Mouse (Mus musculus): Measurements from ENCODE around the gene Rdx.

DNA sequence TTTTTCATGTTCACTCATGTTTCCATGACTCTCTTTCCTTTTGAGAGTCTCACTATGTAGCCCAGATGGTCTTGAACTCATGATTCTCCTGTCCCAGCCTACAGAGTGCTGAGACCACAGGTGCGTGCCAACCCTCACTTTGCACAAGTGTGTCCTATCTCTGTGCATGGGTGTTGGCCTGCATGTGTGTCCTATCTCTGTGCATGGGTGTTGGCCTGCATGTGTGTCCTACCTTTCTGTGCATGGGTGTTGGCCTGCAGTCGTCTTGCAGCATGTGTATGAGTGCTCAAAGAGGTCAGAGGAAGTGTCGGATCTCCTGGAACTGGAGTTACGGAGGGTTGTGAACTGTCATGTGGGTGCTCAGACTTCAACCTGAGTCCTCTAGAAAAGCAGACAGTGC, 72.2 kb downstream of the Rdx start:
- TF ChIP-seq CTCF (IDR thresholded peaks at IDR 0.05; ENCODE audit: borderline replicate concordance, insufficient read depth, low read depth, low read length) (no peak), POLR2A (IDR thresholded peaks at IDR 0.05; ENCODE audit: borderline replicate concordance, insufficient read depth, low read length) (no peak)
